Mouse (Mus musculus): ENCODE results near the gene Aak1. TPM values are rescaled to one million over a fixed set of nuclear protein-coding genes. Genes with fewer than 3 reads are reported as not detected.

Aak1 gene
- total RNA-seq, 2 experiments from 2014 or later = 435 to 445 TPM

GRCm38 (mm10) chr6:86897520-86897919, 48.2 kb downstream of the Aak1 start:
- no peak for DNase-seq

- DNase-seq = no peak
Measured at GRCm38 (mm10) chr6:86899053-86899452, 49.7 kb downstream of the Aak1 start.

GRCm38 (mm10) chr6:86899965-86900364, 50.6 kb downstream of the Aak1 start:
- DNase-seq = no peak

- DNase-seq = no peak
Measured at GRCm38 (mm10) chr6:86900546-86900945, 51.2 kb downstream of the Aak1 start.

GRCm38 (mm10) chr6:86905500-86905899, 56.2 kb downstream of the Aak1 start:
- DNase-seq = no peak

GRCm38 (mm10) chr6:86907191-86907590, 57.9 kb downstream of the Aak1 start:
- no peak for DNase-seq

- DNase-seq = no peak
Measured at GRCm38 (mm10) chr6:86908561-86909150, 59.3 kb downstream of the Aak1 start.

GRCm38 (mm10) chr6:86909881-86910280, 60.6 kb downstream of the Aak1 start:
- DNase-seq = no peak

- DNase-seq = no peak
Measured at GRCm38 (mm10) chr6:86916157-86916820, 67.0 kb downstream of the Aak1 start.

GRCm38 (mm10) chr6:86917231-86917630, 67.9 kb downstream of the Aak1 start:
- DNase-seq = peak; percentile 30 to 41

GRCm38 (mm10) chr6:86918058-86918835, 68.9 kb downstream of the Aak1 start:
- no peak for DNase-seq

- peak; percentile 44 to 58 for DNase-seq
Measured at GRCm38 (mm10) chr6:86921880-86922279, 72.6 kb downstream of the Aak1 start.

GRCm38 (mm10) chr6:86924746-86925145, 75.4 kb downstream of the Aak1 start:
- DNase-seq = no peak

GRCm38 (mm10) chr6:86934541-86934940, 85.2 kb downstream of the Aak1 start:
- DNase-seq = peak in 1 of 2 experiments; percentile 42

GRCm38 (mm10) chr6:86939797-86940196, 90.5 kb downstream of the Aak1 start:
- DNase-seq = no peak

- no peak for DNase-seq
Measured at GRCm38 (mm10) chr6:86940966-86941365, 91.6 kb downstream of the Aak1 start.

- DNase-seq = peak in 1 of 2 experiments; percentile 19
Measured at GRCm38 (mm10) chr6:86947100-86947499, 97.8 kb downstream of the Aak1 start.

GRCm38 (mm10) chr6:86948746-86949145, 99.4 kb downstream of the Aak1 start:
- no peak for DNase-seq

GRCm38 (mm10) chr6:86950141-86950540, 100.8 kb downstream of the Aak1 start:
- no peak for DNase-seq

GRCm38 (mm10) chr6:86950733-86951255, 101.5 kb downstream of the Aak1 start:
- DNase-seq = no peak

- DNase-seq = peak; percentile 29
Measured at GRCm38 (mm10) chr6:86955741-86956140, 106.4 kb downstream of the Aak1 start.

GRCm38 (mm10) chr6:86956206-86956605, 106.9 kb downstream of the Aak1 start:
- DNase-seq = no peak

- no peak for DNase-seq
Measured at GRCm38 (mm10) chr6:86959006-86959405, 109.7 kb downstream of the Aak1 start.

Data from layer of hippocampus, postnatal 36 days (tissue).